Mouse (Mus musculus): ENCODE results near the gene Fam187a. TPM values are rescaled to one million over a fixed set of nuclear protein-coding genes. Genes with fewer than 3 reads are reported as not detected.

The Fam187a gene
- total and polyA plus RNA-seq, 3 experiments = 0.08 TPM; not detected in 1

DNA sequence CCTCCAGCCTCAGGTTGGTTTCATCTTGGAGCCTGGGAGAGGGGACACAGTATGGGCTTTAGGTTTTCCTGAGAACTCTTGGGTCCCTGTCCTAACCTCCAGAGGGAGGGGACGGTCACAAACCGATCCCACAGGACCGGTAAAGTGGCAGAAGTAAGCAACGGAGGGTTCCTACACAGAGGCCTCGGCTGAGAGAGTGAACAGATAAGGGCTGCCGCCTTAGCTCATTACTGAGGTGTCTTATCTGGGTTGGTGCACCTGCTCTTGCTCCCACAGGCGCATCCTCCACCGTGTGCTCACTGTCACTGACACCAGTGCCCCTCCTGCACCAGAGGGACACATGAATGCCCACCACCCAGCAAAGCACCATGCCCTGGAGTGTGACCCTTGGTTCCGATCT, 10.8 kb downstream of the Fam187a start (continued):
- TF ChIP-seq SIN3A (IDR thresholded peaks at IDR 0.05; ENCODE audit: low read length) = peak; percentile 51
- TF ChIP-seq TAL1 (IDR thresholded peaks at IDR 0.05; ENCODE audit: low read length) = peak; percentile 97
- TF ChIP-seq BHLHE40 (IDR thresholded peaks at IDR 0.05; ENCODE audit: borderline replicate concordance, low read depth, low read length) = peak; percentile 32; the same call in 1 of the 2 replicates
- no peak for TF ChIP-seq MAFK (IDR thresholded peaks at IDR 0.05; ENCODE audit: borderline replicate concordance, low read depth, low read length)
- peak in 1 of 2 experiments; percentile 30; a peak in 1 of 4 replicates for TF ChIP-seq POLR2A (IDR thresholded peaks at IDR 0.05; ENCODE audit: control insufficient read depth in 1 of 2, insufficient read depth in 1 of 2, low read depth in 1 of 2, low read length in 2 of 2, poor library complexity in 1 of 2)
- TF ChIP-seq RAD21 (IDR thresholded peaks at IDR 0.05; ENCODE audit: low read depth, low read length) = no peak
- TF ChIP-seq ETS1 (IDR thresholded peaks at IDR 0.05; ENCODE audit: low read depth, low read length) = peak; percentile 83
- TF ChIP-seq ZNF384 (IDR thresholded peaks at IDR 0.05; ENCODE audit: low read depth, low read length) = no peak
- no peak for TF ChIP-seq CTCF (IDR thresholded peaks at IDR 0.05 in 2 of 3, conservative IDR thresholded peaks at IDR 0.05 in 1 of 3; ENCODE audit: control insufficient read depth in 1 of 3, insufficient read depth in 1 of 3, low read depth in 2 of 3, low read length in 3 of 3, poor library complexity in 1 of 3, severe bottlenecking in 1 of 3)
- TF ChIP-seq TCF12 (IDR thresholded peaks at IDR 0.05; ENCODE audit: low read depth, low read length) = peak; percentile 93
- no peak for TF ChIP-seq KAT2A (conservative IDR thresholded peaks at IDR 0.05; ENCODE audit: low read depth, low read length)
- TF ChIP-seq MYB (IDR thresholded peaks at IDR 0.05; ENCODE audit: low read depth, low read length) = no peak
- peak; percentile 97 for TF ChIP-seq GATA1 (IDR thresholded peaks at IDR 0.05; ENCODE audit: low read depth, low read length)
- no peak for TF ChIP-seq ZMIZ1 (IDR thresholded peaks at IDR 0.05; ENCODE audit: low read depth, low read length)
- TF ChIP-seq MEF2A (IDR thresholded peaks at IDR 0.05; ENCODE audit: extremely low read depth, insufficient replicate concordance, low read depth, low read length, poor library complexity, severe bottlenecking) = no peak
- TF ChIP-seq MAX (IDR thresholded peaks at IDR 0.05; ENCODE audit: low read length) = no peak
- no peak for TF ChIP-seq SMC3 (IDR thresholded peaks at IDR 0.05; ENCODE audit: low read depth, low read length)
- no peak for TF ChIP-seq POLR2AphosphoS5 (IDR thresholded peaks at IDR 0.05; ENCODE audit: borderline replicate concordance, low read depth, low read length)
- no peak for TF ChIP-seq MYC (IDR thresholded peaks at IDR 0.05; ENCODE audit: low read depth, low read length)

DNA sequence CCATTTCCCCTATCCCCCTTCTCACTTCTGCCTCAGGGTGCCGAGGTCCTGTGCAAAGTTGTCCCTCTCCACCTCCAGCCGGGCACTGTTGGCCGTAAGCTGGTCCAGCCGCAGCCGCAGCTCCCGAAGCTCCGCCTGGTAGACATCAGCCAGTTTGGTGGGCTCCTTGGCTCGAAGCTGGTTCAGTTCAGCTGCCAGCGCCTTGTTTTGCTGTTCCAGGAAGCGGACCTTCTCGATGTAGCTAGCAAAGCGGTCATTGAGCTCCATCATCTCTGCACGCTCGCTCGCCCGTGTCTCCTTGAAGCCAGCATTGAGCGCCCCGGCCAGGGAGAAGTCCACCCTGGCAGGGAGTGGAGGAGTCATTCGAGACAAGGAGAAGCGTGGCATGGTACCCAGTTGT, 11.7 kb downstream of the Fam187a start:
- DNase-seq (ENCODE audit: low read depth, low spot score) = no peak
- TF ChIP-seq MXI1 (IDR thresholded peaks at IDR 0.05; ENCODE audit: low read depth, low read length) (no peak), UBTF (IDR thresholded peaks at IDR 0.05; ENCODE audit: borderline replicate concordance, insufficient read depth, low read depth, low read length) (no peak), CTCF (IDR thresholded peaks at IDR 0.05 in 2 of 3, conservative IDR thresholded peaks at IDR 0.05 in 1 of 3; ENCODE audit: control insufficient read depth in 1 of 3, insufficient read depth in 1 of 3, low read depth in 2 of 3, low read length in 3 of 3, poor library complexity in 1 of 3, severe bottlenecking in 1 of 3) (no peak), POLR2A (IDR thresholded peaks at IDR 0.05; ENCODE audit: control insufficient read depth in 1 of 2, insufficient read depth in 1 of 2, low read depth in 1 of 2, low read length in 2 of 2, poor library complexity in 1 of 2) (no peak), USF2 (IDR thresholded peaks at IDR 0.05; ENCODE audit: borderline replicate concordance in 1 of 2, insufficient read depth in 1 of 2, low read depth in 1 of 2, low read length in 2 of 2) (no peak), SIN3A (IDR thresholded peaks at IDR 0.05; ENCODE audit: low read length) (no peak), CHD1 (IDR thresholded peaks at IDR 0.05; ENCODE audit: low read depth, low read length) (no peak), HCFC1 (IDR thresholded peaks at IDR 0.05; ENCODE audit: low read depth, low read length) (no peak), EP300 (IDR thresholded peaks at IDR 0.05; ENCODE audit: low read depth in 1 of 2, low read length in 2 of 2) (no peak), MAFK (IDR thresholded peaks at IDR 0.05; ENCODE audit: borderline replicate concordance, low read depth, low read length) (no peak), ZMIZ1 (IDR thresholded peaks at IDR 0.05; ENCODE audit: low read depth, low read length) (no peak), CHD2 (IDR thresholded peaks at IDR 0.05; ENCODE audit: low read length) (no peak), GATA1 (IDR thresholded peaks at IDR 0.05; ENCODE audit: low read depth, low read length) (no peak), ETS1 (IDR thresholded peaks at IDR 0.05; ENCODE audit: low read depth, low read length) (no peak), ZC3H11A (IDR thresholded peaks at IDR 0.05; ENCODE audit: low read depth, low read length) (no peak), TBP (IDR thresholded peaks at IDR 0.05; ENCODE audit: low read depth, low read length) (no peak)
- Histone ChIP-seq H3K27me3 (ENCODE audit: control insufficient read depth in 1 of 2, insufficient read depth in 2 of 2, low read length in 2 of 2) (no peaks in the 10 kb centered on the region), H3K9ac (ENCODE audit: control insufficient read depth, low read depth, low read length, poor library complexity, severe bottlenecking) (no peak overlapping the region), H3K27ac (ENCODE audit: control insufficient read depth, low read depth, low read length) (no peak overlapping the region), H3K79me2 (ENCODE audit: control insufficient read depth, insufficient read depth, low read length, poor library complexity) (no peaks in the 10 kb centered on the region), H3K4me1 (ENCODE audit: control insufficient read depth in 1 of 2, insufficient read depth in 2 of 2, low read length in 2 of 2) (peaks cover 7 to 19% of the 10 kb centered on the region in 2 experiments), H3K9me3 (replicated peaks; ENCODE audit: insufficient read depth, low read length) (no peaks in the 10 kb centered on the region), H3K36me3 (ENCODE audit: control insufficient read depth in 1 of 2, insufficient read depth in 2 of 2, low read length in 2 of 2) (peaks cover 0 to 10% of the 10 kb centered on the region in 2 experiments; a peak in 2 of 4 replicates), H3K4me3 (ENCODE audit: control insufficient read depth in 1 of 2, insufficient read depth in 1 of 2, low read depth in 2 of 2, low read length in 2 of 2) (no peak overlapping the region)

Measured in MEL (cell line).